Mouse (Mus musculus) heart, embryonic 11.5 days (tissue): ENCODE results near the gene Ppp1r13b. TPM values are rescaled to one million over a fixed set of nuclear protein-coding genes. Genes with fewer than 3 reads are reported as not detected.

Source experiments
- ATAC-seq: fragments of 200-750 bp; cut with Nextera tagmentation; replicated peaks from 2 replicates; pipeline ENCODE4 v1.8.0; 2017; ENCODE audit warnings: moderate library complexity; ENCODE audit not compliant: insufficient number of reproducible peaks, low FRiP score, low TSS enrichment
- H3K27ac ChIP-seq: fragments of 300-500 bp; sonication (generic); 2 replicates; pipeline ENCODE4 v1.5.1; 2014; ENCODE audit warnings: mild to moderate bottlenecking, low read depth, low read length
- H3K27me3 ChIP-seq: fragments of 300-500 bp; sonication (generic); 2 replicates; pipeline ENCODE4 v1.6.1; 2014; ENCODE audit warnings: mild to moderate bottlenecking, low read length, mixed read lengths; ENCODE audit not compliant: control insufficient read depth, insufficient read depth
- H3K36me3 ChIP-seq: fragments of 300-500 bp; sonication (generic); 2 replicates; pipeline ENCODE4 v1.6.1; 2014; ENCODE audit warnings: mild to moderate bottlenecking, low read length, moderate library complexity, mixed read lengths; ENCODE audit not compliant: control insufficient read depth, insufficient read depth
- H3K4me1 ChIP-seq: fragments of 300-500 bp; sonication (generic); 2 replicates; pipeline ENCODE4 v1.6.1; 2014; ENCODE audit warnings: low read length; ENCODE audit not compliant: control insufficient read depth, insufficient read depth
- H3K4me2 ChIP-seq: fragments of 300-500 bp; sonication (generic); 2 replicates; pipeline ENCODE4 v1.6.1; 2014; ENCODE audit warnings: mild to moderate bottlenecking, moderate library complexity
- H3K4me3 ChIP-seq: fragments of 300-500 bp; sonication (generic); 2 replicates; pipeline ENCODE4 v1.5.1; 2014; ENCODE audit warnings: low read depth, low read length
- H3K9ac ChIP-seq: fragments of 300-500 bp; sonication (generic); 2 replicates; pipeline ENCODE4 v1.6.1; 2014; ENCODE audit warnings: mild to moderate bottlenecking, low read depth, low read length, moderate library complexity
- H3K9me3 ChIP-seq: fragments of 300-500 bp; sonication (generic); replicated peaks from 2 replicates; pipeline ENCODE4 v1.6.1; 2016; ENCODE audit warnings: low read length; ENCODE audit not compliant: control insufficient read depth
- WGBS: fragments of 180-500 bp; shearing (Covaris S2); extraction: QIAGEN DNeasy Blood & Tissue Kit; methylation state at CpG from one replicate; pipeline ENCODE4 v1.1.7; 2014; ENCODE audit not compliant: insufficient replicate concordance; 5-methylcytosine and 5-hydroxymethylcytosine counted together
- polyA plus RNA-seq: library from polyadenylated mRNA; unstranded; fragments of >200 nt; fragmentation: Nextera tagmentation; extraction: Ambion mirVana; gene quantifications from 2 replicates; pipeline ENCODE4 v1.2.1, GENCODE M21; 2014

Ppp1r13b gene
- polyA plus RNA-seq, 1 experiment from 2014 or later = 16.5 TPM

GRCm38 (mm10) chr12:111878213-111878612, 29.7 kb downstream of the Ppp1r13b start:
- 17% methylated on average over 3 of the region's 3 CpGs for WGBS
- H3K4me3 ChIP-seq = no peak overlapping the region

GRCm38 (mm10) chr12:111875499-111875898, 32.4 kb downstream of the Ppp1r13b start:
- Histone ChIP-seq H3K27ac (no peak overlapping the region), H3K36me3 (no peaks in the 10 kb centered on the region; the same call in 1 of the 2 replicates), H3K4me1 (0 out of 2 replicates have a peak, but pooled peaks cover 6% of the 10 kb centered on the region), H3K9ac (no peak overlapping the region), H3K27me3 (no peaks in the 10 kb centered on the region), H3K4me2 (no peak overlapping the region), H3K4me3 (no peak overlapping the region), H3K9me3 (no peaks in the 10 kb centered on the region)
- WGBS = 90% methylated on average over 3 of the region's 3 CpGs
- ATAC-seq = no peak

More at GRCm38 (mm10) chr12:111878213-111878612, 29.7 kb downstream of the Ppp1r13b start:
- Histone ChIP-seq H3K4me1 (peaks cover 18% of the 10 kb centered on the region; the same call in 1 of the 2 replicates), H3K4me2 (no peak overlapping the region), H3K9ac (no peak overlapping the region), H3K36me3 (no peaks in the 10 kb centered on the region), H3K27me3 (no peaks in the 10 kb centered on the region), H3K27ac (no peak overlapping the region), H3K9me3 (no peaks in the 10 kb centered on the region)
- ATAC-seq = no peak

GRCm38 (mm10) chr12:111874601-111875140, 33.2 kb downstream of the Ppp1r13b start:
- no peak overlapping the region for H3K4me2 ChIP-seq
- WGBS = 75% methylated on average over 1 of the region's 1 CpGs
- H3K4me1 ChIP-seq = 0 out of 2 replicates have a peak, but pooled peaks cover 6% of the 10 kb centered on the region
- H3K9me3 ChIP-seq = no peaks in the 10 kb centered on the region
- ATAC-seq = no peak
- H3K4me3 ChIP-seq = no peak overlapping the region
- H3K27ac ChIP-seq = no peak overlapping the region
- H3K36me3 ChIP-seq = no peaks in the 10 kb centered on the region; the same call in 1 of the 2 replicates
- no peak overlapping the region for H3K9ac ChIP-seq
- H3K27me3 ChIP-seq = no peaks in the 10 kb centered on the region

GRCm38 (mm10) chr12:111872079-111872478, 35.8 kb downstream of the Ppp1r13b start:
- no peak overlapping the region for H3K4me2 ChIP-seq
- H3K9me3 ChIP-seq = no peaks in the 10 kb centered on the region
- WGBS = 80% methylated on average over 5 of the region's 5 CpGs

GRCm38 (mm10) chr12:111870811-111871210, 37.1 kb downstream of the Ppp1r13b start:
- no peak for ATAC-seq
- Histone ChIP-seq H3K4me3 (no peak overlapping the region), H3K27ac (no peak overlapping the region), H3K9ac (no peak overlapping the region), H3K4me1 (0 out of 2 replicates have a peak, but pooled peaks cover 2% of the 10 kb centered on the region), H3K9me3 (no peaks in the 10 kb centered on the region), H3K4me2 (no peak overlapping the region), H3K36me3 (no peaks in the 10 kb centered on the region; the same call in 1 of the 2 replicates), H3K27me3 (no peaks in the 10 kb centered on the region)
- WGBS = 87% methylated on average over 7 of the region's 7 CpGs

More at GRCm38 (mm10) chr12:111872079-111872478, 35.8 kb downstream of the Ppp1r13b start:
- Histone ChIP-seq H3K4me3 (no peak overlapping the region), H3K9ac (no peak overlapping the region), H3K27me3 (no peaks in the 10 kb centered on the region), H3K36me3 (no peaks in the 10 kb centered on the region; the same call in 1 of the 2 replicates), H3K4me1 (0 out of 2 replicates have a peak, but pooled peaks cover 6% of the 10 kb centered on the region), H3K27ac (no peak overlapping the region)
- no peak for ATAC-seq

GRCm38 (mm10) chr12:111869806-111870205, 38.1 kb downstream of the Ppp1r13b start:
- no peak for ATAC-seq
- no peaks in the 10 kb centered on the region for H3K4me1 ChIP-seq
- no peaks in the 10 kb centered on the region for H3K27me3 ChIP-seq
- H3K4me2 ChIP-seq = no peak overlapping the region
- no peak overlapping the region for H3K9ac ChIP-seq
- no peaks in the 10 kb centered on the region for H3K9me3 ChIP-seq
- no peaks in the 10 kb centered on the region; the same call in 1 of the 2 replicates for H3K36me3 ChIP-seq
- no peak overlapping the region for H3K27ac ChIP-seq
- H3K4me3 ChIP-seq = no peak overlapping the region
- WGBS = 78% methylated on average over 1 of the region's 1 CpGs

- H3K27me3 ChIP-seq = no peaks in the 10 kb centered on the region
- H3K9me3 ChIP-seq = no peaks in the 10 kb centered on the region
- H3K36me3 ChIP-seq = 0 out of 2 replicates have a peak, but pooled peaks cover 2% of the 10 kb centered on the region
- H3K4me1 ChIP-seq = no peaks in the 10 kb centered on the region
- no peak overlapping the region for H3K4me3 ChIP-seq
- no peak overlapping the region for H3K9ac ChIP-seq
- no peak for ATAC-seq
- no peak overlapping the region for H3K27ac ChIP-seq
- 91% methylated on average over 4 of the region's 4 CpGs for WGBS
- H3K4me2 ChIP-seq = no peak overlapping the region
These were observed 43.6 kb downstream of the Ppp1r13b start for GRCm38 (mm10) chr12:111864206-111864824.

GRCm38 (mm10) chr12:111855448-111855847, 52.5 kb downstream of the Ppp1r13b start:
- 81% methylated on average over 2 of the region's 2 CpGs for WGBS

More at GRCm38 (mm10) chr12:111855448-111855847, 52.5 kb downstream of the Ppp1r13b start:
- Histone ChIP-seq H3K27me3 (no peaks in the 10 kb centered on the region), H3K9ac (no peak overlapping the region), H3K4me2 (no peak overlapping the region), H3K36me3 (no peaks in the 10 kb centered on the region), H3K4me1 (no peaks in the 10 kb centered on the region), H3K27ac (no peak overlapping the region), H3K9me3 (no peaks in the 10 kb centered on the region), H3K4me3 (no peak overlapping the region)
- ATAC-seq = no peak
